Mouse (Mus musculus): ENCODE results near the gene Focad. TPM values are rescaled to one million over a fixed set of nuclear protein-coding genes. Genes with fewer than 3 reads are reported as not detected.
A peak's percentile ranks its signal among the peaks of the same experiment; 100 is the strongest.
"Not testable (repeated sequence)": the region's sequence is repeated elsewhere in the genome, so short reads cannot be mapped to it uniquely, and the experiment has no call there.

Gene Focad
- polyA plus RNA-seq, 1 experiment = 16.1 TPM

DNA sequence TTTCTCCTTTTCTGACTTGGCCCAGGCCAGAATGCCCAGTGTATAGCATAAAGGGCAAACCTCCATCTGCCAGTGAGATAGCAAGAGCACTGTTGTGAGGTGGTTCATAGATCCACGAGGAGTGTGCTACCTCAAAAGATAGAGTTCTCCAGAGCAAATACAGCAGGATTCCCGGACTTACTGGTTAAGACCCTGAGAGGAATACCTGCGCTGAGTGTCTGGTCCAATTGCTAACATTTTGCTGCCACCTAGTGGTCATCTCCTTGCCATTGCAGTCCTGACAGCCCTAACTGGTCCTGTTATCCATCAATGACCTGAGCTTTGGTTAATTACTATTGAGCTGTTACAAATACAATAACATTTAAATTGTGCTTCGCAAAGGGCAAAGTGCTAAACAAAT is 256.5 kb downstream of the Focad start:
- H3K27ac ChIP-seq (ENCODE audit: insufficient read depth, low read length) = no peak overlapping the region
- no peak overlapping the region for H3K4me3 ChIP-seq (ENCODE audit: insufficient read depth, low read length)
- no peaks in the 10 kb centered on the region for H3K4me1 ChIP-seq (ENCODE audit: control insufficient read depth, insufficient read depth, low read length)
- TF ChIP-seq CTCF (IDR thresholded peaks at IDR 0.05; ENCODE audit: borderline replicate concordance, insufficient read depth, low read length) (peak; percentile 76; the same call in 1 of the 2 replicates), POLR2A (IDR thresholded peaks at IDR 0.05; ENCODE audit: low read depth, low read length) (no peak)

DNA sequence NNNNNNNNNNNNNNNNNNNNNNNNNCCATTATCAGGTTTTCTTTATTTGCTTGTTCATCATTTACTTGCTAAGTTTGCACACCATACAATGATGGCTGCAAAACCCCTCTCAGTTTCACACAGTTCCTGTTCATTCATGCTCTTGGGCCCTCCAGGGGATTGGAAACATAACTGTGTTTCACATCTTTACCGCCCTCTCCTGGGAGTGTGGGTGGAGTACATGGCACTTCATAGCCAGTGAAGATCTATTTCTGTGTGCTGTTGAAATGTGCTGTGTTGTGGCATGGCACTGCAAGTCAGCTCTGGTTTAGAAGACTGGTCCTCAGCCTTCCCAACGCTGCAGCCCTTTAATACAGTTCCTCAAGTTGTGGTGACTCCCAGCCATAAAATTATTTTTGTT is 262.2 kb downstream of the Focad start:
- no peak overlapping the region for H3K4me3 ChIP-seq (ENCODE audit: insufficient read depth, low read length)
- no peak overlapping the region for H3K27ac ChIP-seq (ENCODE audit: insufficient read depth, low read length)
- no peaks in the 10 kb centered on the region for H3K4me1 ChIP-seq (ENCODE audit: control insufficient read depth, insufficient read depth, low read length)
- TF ChIP-seq POLR2A (IDR thresholded peaks at IDR 0.05; ENCODE audit: low read depth, low read length) (no peak), CTCF (IDR thresholded peaks at IDR 0.05; ENCODE audit: borderline replicate concordance, insufficient read depth, low read length) (no peak)

- no peak overlapping the region for H3K4me3 ChIP-seq (ENCODE audit: insufficient read depth, low read length)
- TF ChIP-seq POLR2A (IDR thresholded peaks at IDR 0.05; ENCODE audit: low read depth, low read length) (no peak), CTCF (IDR thresholded peaks at IDR 0.05; ENCODE audit: borderline replicate concordance, insufficient read depth, low read length) (no peak)
- no peaks in the 10 kb centered on the region for H3K4me1 ChIP-seq (ENCODE audit: control insufficient read depth, insufficient read depth, low read length)
- no peak overlapping the region for H3K27ac ChIP-seq (ENCODE audit: insufficient read depth, low read length)
Measured at GRCm38 (mm10) chr4:88357431-88357830, 263.0 kb downstream of the Focad start.

DNA sequence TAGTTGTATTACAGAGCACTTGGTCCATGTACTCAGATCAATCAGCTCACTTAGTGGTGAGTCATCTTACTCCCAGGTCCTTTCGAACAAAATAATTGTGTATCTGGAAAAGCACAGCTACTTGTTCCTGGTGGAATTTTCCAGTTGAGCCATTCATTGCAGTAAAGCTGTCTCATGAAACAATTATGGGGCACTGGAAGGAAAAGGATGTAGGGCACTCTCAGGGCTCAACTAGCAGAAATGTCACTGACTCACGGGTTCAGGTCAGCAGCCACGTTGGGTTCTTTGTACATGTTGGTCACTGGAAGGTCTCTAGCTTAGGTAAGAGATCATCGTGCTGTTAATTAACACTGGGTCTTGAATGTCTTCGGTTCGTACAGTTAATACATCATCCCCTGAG is 275.5 kb downstream of the Focad start:
- Histone ChIP-seq H3K27ac (ENCODE audit: insufficient read depth, low read length) (no peak overlapping the region), H3K4me1 (ENCODE audit: control insufficient read depth, insufficient read depth, low read length) (no peaks in the 10 kb centered on the region), H3K4me3 (ENCODE audit: insufficient read depth, low read length) (no peak overlapping the region)
- no peak for TF ChIP-seq CTCF (IDR thresholded peaks at IDR 0.05; ENCODE audit: borderline replicate concordance, insufficient read depth, low read length)
- no peak for TF ChIP-seq POLR2A (IDR thresholded peaks at IDR 0.05; ENCODE audit: low read depth, low read length)

DNA sequence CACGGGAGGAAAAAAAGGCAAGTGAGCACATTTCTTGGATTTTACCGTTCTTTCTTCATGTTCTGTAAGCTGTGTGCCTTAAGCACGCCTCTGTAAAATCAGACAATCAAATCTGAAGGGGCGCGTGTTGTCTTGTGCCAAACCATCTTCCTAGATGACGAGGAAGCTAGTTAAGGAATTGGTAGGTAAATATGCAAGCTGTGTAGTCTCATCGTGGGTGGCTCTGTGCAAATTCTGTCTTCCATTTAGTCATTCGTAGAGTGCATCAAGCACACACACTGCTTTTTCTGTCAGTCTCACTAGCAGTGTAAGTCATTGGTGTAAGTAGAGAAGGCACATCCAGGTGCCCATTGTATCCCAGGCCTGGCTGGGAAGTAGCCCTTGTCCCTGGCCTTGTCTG is 276.4 kb downstream of the Focad start:
- no peak overlapping the region for H3K27ac ChIP-seq (ENCODE audit: insufficient read depth, low read length)
- H3K4me3 ChIP-seq (ENCODE audit: insufficient read depth, low read length) = no peak overlapping the region
- TF ChIP-seq POLR2A (IDR thresholded peaks at IDR 0.05; ENCODE audit: low read depth, low read length) (no peak), CTCF (IDR thresholded peaks at IDR 0.05; ENCODE audit: borderline replicate concordance, insufficient read depth, low read length) (no peak)
- no peaks in the 10 kb centered on the region for H3K4me1 ChIP-seq (ENCODE audit: control insufficient read depth, insufficient read depth, low read length)

DNA sequence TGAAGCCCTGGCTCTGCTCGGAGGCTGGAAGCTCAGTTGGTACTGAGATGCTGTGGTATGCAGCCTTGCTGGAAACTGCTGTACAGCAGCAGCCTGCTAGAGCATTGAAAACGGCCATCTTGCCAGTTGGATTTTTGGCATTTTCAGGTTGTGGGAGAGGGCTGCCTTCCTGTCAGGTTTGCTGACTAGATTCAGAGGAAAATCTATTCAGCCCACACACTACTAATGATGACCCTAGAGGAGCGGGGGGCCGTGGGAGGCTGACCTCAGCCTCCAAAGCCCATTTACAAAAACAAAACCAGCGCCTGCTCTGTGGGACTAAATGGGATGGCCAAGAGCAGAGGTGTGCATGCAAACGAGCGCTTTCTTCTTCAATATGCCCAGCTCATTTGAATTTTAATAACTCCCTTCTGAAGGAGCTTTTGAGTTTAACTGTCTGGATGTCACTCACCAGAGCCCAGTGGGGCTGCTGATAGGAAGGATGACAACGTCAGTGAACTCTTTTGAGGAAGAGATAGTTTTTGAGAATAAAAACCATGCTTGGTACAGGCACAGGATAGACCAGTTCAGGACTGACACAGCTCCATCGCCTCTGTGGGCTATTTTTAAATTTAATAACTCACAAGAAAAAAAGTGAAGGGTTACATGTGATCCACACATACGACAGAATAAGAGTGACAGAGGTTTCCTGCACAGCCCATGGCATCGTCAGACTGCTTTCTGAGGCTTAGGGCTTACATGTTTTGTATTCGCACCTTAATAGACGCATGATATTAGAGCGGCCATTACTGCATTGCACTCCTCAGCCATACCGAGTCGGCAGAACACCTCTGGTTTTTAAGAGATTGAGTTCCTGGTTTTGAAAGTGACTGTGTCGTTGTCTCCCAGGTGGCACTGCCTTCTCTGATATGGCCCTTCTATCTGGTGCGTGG is 278.1 kb downstream of the Focad start:
- H3K4me3 ChIP-seq (ENCODE audit: insufficient read depth, low read length) = no peak overlapping the region
- no peak overlapping the region for H3K27ac ChIP-seq (ENCODE audit: insufficient read depth, low read length)
- TF ChIP-seq POLR2A (IDR thresholded peaks at IDR 0.05; ENCODE audit: low read depth, low read length) (no peak), CTCF (IDR thresholded peaks at IDR 0.05; ENCODE audit: borderline replicate concordance, insufficient read depth, low read length) (no peak)
- no peaks in the 10 kb centered on the region for H3K4me1 ChIP-seq (ENCODE audit: control insufficient read depth, insufficient read depth, low read length)

DNA sequence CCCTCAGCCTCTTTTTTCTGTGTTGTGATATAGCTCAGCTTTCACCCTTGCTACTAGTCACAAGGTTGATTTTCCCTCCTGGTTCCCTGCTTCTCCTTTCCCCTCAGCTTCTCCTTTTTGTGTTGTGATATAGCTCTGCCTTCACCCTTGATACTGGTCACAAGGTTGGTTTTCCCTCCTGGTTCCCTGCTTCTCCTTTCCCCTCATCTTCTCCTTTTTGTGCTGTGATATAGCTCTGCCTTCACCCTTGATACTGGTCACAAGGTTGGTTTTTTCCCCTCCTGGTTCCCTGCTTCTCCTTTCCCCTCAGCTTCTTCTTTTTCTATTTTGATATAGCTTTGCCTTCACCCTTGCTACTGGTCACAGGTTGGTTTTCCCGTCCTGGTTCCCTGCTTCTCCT is 295.6 kb downstream of the Focad start:
- Histone ChIP-seq H3K4me1 (ENCODE audit: control insufficient read depth, insufficient read depth, low read length) (no peaks in the 10 kb centered on the region), H3K27ac (ENCODE audit: insufficient read depth, low read length) (no peak overlapping the region), H3K4me3 (ENCODE audit: insufficient read depth, low read length) (no peak overlapping the region)
- TF ChIP-seq CTCF (IDR thresholded peaks at IDR 0.05; ENCODE audit: borderline replicate concordance, insufficient read depth, low read length) (no peak), POLR2A (IDR thresholded peaks at IDR 0.05; ENCODE audit: low read depth, low read length) (no peak)

DNA sequence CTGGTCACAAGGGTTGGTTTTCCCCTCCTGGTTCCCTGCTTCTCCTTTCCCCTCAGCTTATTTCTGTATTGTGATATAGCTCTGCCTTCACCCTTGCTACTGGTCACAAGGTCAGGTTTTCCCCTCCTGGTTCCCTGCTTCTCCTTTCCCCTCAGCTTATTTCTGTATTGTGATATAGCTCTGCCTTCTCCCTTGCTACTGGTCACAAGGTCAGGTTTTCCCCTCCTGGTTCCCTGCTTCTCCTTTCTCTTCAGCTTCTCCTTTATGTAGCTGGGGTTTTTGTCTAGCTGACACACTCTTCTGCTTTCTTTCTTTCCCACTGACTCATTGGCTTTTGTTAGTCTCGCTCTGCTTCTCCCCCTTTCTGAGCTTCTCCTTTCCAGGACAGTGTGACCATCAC is 296.2 kb downstream of the Focad start:
- not testable (repeated sequence) for H3K27ac ChIP-seq (ENCODE audit: insufficient read depth, low read length); H3K4me1 ChIP-seq (ENCODE audit: control insufficient read depth, insufficient read depth, low read length); H3K4me3 ChIP-seq (ENCODE audit: insufficient read depth, low read length)

- H3K27ac ChIP-seq (ENCODE audit: insufficient read depth, low read length) = no peak overlapping the region
- peaks cover 5% of the 10 kb centered on the region; the same call in 1 of the 2 replicates for H3K4me1 ChIP-seq (ENCODE audit: control insufficient read depth, insufficient read depth, low read length)
- TF ChIP-seq POLR2A (IDR thresholded peaks at IDR 0.05; ENCODE audit: low read depth, low read length) (no peak), CTCF (IDR thresholded peaks at IDR 0.05; ENCODE audit: borderline replicate concordance, insufficient read depth, low read length) (no peak)
- no peak overlapping the region for H3K4me3 ChIP-seq (ENCODE audit: insufficient read depth, low read length)
Measured at GRCm38 (mm10) chr4:88395717-88396116, 301.3 kb downstream of the Focad start.

- peaks cover 5% of the 10 kb centered on the region; the same call in 1 of the 2 replicates for H3K4me1 ChIP-seq (ENCODE audit: control insufficient read depth, insufficient read depth, low read length)
- H3K4me3 ChIP-seq (ENCODE audit: insufficient read depth, low read length) = no peak overlapping the region
- H3K27ac ChIP-seq (ENCODE audit: insufficient read depth, low read length) = no peak overlapping the region
- no peak for TF ChIP-seq CTCF (IDR thresholded peaks at IDR 0.05; ENCODE audit: borderline replicate concordance, insufficient read depth, low read length)
- no peak for TF ChIP-seq POLR2A (IDR thresholded peaks at IDR 0.05; ENCODE audit: low read depth, low read length)
Measured at GRCm38 (mm10) chr4:88396995-88397521, 302.6 kb downstream of the Focad start.

Data from embryonic fibroblast, embryonic 13.5 days (primary cell).